Mouse (Mus musculus) cerebellum, adult 9-10 months (tissue): ENCODE results near the gene Ube2c.

ENCODE experiments used
- DNase-seq: peaks from one replicate; pipeline ENCODE4 v3.0.0; 2022

Ube2c gene

DNA sequence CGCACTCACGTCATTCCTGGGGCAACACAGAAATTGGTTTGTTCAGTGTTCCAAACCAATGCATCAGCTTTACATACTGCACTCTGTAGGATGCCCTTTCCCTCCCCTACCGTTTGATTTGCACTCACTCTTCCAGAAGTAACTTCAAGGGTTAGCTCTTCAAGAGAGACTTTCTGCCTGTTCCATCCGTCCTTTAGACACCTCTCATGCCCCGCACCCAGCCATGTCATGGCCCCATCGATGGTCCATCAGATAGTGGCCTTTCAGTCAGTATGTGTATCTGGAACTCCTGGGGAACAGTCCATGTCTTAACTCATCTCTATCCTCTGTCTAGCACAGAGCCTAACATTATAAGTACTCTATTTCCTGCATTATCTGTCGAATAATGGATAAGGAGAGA lies 7.1 kb upstream of the Ube2c start:
- no peak for DNase-seq

DNA sequence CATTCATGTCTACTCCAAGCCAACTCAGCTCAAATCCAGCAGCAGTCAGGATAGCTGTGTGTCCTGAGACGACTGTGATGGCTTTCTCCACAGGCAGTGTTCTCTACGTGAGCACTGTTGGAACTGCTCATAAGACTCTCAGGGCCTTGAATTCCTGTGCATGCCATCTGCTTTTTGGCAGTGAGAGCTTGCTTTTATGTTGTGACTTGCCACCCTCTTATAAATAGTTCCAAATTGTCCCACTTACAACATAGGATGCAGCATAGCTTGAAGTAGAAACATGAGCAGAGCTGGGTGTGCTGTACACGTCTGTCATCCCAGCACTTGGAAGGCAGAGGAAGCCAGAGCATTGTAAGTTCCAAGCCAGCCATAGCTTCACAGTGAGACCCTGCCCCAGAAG lies 3.9 kb upstream of the Ube2c start:
- DNase-seq = no peak

DNA sequence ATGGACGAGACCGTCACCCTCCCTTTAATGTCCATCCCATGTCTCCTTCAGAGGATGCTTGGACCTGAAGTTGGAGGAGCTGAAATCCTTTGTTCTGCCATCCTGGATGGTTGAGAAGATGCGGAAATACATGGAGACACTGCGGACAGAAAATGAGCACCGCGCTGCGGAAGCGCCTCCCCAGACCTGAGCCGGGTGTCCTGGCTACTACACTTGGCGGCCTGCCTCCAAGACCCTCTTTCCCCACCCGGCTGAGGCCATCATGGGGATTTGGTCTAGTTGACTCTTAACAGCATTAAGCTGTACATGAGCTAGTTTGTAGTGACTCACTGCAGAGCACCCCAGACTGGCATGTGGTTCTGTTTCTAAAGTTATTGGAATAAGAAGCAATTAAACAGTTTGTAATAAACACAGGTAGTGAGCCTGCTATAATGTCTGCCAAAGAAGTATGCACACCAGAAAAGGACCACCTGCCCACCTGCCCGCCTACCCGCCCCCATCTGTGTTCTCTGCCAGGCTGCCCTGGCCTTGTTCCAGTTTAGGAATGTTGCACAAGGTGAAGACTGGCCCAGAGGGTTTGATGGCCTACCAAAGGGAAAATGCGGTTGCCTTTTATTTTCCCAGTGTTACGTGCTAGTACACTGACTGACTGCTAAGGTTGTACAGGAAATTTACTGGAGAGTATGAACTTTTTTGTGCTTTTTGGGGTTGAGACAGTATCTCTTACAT lies 1.7 kb upstream of the Ube2c start:
- peak; percentile 31 for DNase-seq

DNA sequence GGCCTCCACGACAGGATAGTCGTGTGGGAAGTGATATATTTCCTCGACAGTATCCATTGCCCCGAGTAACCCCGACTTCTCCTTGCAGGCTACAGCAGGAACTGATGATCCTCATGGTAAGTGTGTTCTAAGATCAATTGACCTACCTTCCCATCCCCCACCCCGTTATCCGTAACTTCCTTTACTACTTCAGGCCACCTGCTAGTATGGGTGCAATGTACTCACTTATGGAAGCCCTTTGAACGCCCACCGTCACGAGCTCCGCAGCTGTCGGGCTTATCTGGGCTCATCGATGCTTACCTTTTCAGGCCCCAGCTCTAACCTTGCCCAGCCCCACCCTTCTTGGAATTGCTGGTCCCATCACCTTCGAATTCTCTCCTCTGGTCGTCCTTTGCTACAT lies 581 bp downstream of the Ube2c start:
- DNase-seq = peak; percentile 20

DNA sequence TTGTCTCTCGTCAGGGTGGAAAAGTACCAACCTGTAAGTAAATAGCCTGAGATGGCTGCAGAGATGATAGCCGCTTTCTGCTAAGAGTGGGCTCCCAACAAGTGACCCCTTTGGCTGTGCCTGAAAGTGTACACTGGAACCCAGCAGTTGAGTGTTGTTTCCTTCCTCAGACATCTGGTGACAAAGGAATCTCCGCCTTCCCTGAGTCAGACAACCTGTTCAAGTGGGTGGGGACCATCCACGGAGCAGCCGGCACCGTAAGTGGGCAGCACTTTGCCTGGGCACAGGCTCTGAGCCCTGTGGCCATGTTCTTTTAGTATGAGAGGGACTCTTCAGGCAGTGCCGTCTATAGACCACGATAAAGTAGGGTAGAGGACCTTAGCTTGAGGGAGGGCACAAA lies 1.4 kb downstream of the Ube2c start:
- peak; percentile 11 for DNase-seq

DNA sequence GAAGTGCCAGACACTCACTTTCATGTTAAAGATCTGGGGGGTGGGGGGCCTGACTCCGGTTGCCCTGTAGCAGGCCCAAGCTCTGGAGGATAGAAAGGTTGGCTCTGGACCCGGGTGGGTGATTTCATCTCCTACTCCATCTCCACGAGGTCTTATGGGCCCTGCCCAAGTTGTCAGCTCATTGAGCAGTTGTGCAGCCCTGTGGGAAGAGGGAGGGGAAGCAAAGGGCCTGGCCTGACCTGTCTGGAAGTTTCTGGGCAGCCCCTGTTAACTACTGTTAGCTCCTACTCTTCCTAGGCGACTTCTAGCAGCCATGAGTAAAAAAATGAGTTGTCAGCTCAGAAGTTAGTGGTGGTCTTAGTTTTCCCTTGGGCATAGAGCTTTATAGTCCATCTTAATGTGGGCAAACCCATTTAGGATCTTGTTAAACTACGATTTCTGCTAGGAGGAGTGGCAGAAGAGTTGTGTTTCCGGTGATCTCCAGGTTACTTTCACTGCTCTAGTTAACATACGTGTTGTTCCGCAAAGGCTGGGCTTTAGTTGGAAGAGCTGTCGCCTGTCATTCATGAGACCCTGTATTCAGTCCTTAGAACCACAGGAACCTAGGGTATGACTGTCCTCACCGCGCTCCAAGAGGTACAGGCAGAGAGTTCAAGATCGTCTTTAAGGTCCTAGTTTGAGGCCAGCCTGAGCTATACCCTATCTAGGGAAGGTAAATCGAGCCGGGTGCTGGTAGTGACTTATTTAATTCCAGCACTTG lies 3.7 kb downstream of the Ube2c start:
- no peak for DNase-seq

DNA sequence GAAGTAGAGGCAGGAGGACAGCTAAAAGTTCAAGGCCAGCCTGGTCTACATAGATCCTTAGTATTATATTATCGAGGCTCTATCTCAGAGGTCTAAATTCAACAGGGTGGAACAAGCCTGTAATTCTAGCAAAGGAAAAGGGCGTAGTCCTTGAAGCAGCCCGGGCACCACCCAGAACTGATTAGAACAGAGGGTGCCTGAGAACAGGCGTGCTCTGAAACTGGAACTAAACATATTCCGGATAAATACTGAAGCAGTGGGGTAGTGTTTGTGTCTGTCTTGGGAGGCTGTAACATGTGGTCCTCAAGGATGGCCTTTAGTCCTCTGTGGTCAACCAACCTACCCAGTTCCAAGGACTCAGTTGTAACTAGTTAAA lies 4.3 kb downstream of the Ube2c start:
- DNase-seq = no peak

DNA sequence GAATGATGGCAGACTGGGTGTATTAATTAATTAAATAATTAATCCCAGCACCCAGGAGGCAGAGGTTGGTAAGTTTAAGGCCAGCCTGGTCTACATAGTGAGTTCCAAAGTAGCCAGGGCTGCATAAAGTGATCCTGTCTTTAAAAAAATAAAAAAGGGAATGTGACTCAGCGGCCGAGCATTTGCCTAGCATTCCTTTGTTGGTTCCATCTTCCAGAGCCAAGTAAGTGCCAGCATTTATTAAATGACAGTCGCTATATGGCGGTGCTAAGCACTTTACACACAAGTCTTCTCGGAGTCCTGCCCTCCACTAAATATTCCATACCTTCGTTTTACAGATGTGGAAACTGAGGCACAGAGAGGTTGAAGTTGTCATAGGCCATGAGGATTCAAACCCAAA lies 6.4 kb downstream of the Ube2c start:
- DNase-seq = no peak

DNA sequence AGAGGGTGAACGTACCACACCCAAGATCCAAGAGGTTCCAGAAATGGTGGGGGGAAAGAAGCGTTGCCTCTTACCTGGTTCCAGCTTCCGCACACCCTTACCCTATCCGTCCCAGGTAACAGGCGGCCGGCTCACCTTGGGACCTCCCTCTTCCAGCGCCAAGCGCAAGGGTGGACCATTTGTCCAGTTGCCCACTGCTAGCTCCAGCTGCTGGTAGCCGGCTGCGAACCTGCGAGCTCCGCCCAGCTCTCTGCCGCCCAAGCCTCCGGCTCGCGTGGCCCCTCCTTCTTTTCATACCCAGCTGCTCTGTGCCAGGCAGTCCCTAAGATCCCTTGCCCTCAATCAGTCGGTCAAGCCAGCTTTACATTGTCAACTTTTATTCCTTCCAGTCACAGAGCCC lies 7.1 kb downstream of the Ube2c start:
- no peak for DNase-seq

DNA sequence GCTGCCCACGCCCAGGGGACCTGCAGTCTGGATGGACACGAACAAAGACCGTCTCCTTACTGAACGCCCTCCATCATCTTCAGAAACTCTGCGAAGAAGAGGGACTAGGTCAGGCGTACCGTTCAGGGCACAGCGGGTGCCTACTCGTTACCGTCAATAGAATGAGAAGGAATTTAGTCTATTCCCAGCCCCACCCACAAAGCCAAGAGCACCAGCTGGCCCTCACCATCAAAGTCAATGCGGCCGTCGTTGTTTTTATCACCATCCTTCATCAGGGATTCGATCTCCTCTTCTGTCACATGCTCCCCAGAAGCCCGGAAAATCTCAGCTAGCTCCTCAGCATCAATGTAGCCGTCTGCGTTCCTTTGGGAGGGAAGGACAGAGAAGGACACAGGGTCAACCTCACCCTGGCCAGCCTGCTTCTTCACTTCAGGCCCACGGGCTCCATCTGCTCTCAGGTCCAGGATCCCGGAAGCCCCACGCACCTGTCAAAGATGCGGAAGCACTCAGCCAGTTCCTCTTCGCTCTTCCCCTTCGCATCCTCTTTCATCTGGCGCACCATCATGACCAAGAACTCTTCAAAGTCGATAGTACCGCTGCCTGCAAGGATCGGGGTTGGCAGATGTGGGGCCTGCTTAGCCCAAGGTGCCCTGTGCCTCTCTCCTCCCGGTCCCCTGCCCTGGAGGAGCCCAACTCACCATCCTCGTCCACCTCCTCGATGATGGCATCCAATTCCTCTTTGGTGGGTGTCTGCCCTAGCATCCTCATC lies 7.7 kb downstream of the Ube2c start:
- no peak for DNase-seq

DNA sequence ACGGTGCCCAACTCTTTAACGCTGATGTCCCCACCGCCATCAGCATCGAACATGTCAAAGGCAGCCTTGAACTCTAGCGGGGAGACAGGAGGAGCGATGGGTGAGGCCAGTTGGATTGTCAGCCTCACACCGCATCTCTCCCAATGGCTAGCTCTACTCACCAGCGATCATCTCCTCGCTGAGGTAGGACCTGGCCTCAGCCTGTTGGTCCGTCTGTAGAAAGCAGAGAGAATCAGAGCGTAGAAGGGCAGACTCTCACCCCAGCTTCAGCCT lies 8.3 kb downstream of the Ube2c start:
- no peak for DNase-seq

DNA sequence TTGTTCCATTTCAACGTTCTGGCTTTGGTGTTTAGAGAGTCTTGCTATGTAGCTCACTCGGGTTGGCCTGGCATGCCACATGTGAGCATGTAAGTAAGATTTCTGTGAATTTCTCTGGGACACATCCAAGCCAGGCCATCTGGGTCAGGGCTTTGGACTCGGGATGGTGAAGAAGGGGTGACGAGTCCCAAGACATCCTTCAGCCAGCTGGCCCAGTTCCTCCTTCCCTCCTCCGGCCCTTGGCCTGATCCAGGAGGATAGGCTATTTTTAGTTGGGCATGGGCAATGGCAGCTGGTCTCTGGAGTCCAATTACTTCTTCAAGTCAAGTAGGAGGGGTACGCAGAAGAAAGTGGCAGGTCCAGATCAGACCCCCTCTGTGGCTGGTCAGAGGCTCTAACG lies 9.1 kb downstream of the Ube2c start:
- DNase-seq = peak; percentile 39

DNA sequence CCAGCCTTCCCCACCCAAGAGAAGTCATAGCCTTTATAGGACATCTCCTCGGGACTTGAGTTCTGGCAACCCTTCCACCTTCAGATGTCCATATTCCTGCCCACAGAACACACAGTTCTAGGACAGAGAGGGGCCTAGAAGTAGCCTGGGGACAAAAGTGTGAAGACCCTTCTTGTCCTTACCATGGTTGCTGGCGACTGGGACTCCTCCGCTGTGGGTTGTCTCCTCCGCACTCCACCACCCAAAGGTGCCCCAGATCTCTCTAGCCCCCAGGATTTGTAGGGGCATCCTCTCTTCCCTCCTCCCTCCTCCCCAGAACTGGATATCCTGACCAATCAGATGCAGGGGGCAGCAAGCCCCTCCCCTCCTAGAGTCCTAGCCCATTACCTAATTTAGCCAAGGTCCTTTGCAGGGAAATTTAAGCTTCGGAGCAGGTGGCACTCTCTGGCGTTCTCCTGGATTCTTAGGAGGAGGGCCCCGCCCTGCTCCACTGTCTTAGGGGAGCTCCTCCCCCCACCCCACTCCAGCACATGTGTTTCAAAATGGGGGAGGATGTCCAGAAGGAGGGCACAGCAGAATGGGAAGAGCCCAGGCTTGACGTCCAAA lies 9.9 kb downstream of the Ube2c start, which contains the start of gene Tnnc2:
TSS of gene Tnnc2 (minus strand) at position 487 of the 606 bp plus-strand sequence.
- no peak for DNase-seq

DNA sequence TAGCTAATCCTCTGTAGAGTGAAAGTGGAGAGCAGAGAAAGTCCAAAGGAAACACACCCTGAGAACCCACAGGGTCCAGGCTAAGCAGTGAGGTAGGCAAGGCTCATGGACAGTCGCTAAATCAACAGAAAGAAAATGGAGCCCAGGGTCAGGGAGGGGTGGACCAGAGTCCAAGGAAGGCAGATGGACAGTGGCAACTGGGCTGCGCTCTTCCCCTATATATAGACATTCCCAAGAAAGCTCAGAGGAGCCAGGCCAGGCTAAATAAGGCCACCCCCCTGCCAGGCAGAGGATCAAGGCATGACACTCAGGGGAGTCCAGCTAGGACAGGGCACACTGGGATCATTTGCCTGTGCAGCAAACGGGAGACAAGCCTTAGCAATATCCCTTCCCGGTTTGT lies 12.2 kb downstream of the Ube2c start:
- DNase-seq = no peak

DNA sequence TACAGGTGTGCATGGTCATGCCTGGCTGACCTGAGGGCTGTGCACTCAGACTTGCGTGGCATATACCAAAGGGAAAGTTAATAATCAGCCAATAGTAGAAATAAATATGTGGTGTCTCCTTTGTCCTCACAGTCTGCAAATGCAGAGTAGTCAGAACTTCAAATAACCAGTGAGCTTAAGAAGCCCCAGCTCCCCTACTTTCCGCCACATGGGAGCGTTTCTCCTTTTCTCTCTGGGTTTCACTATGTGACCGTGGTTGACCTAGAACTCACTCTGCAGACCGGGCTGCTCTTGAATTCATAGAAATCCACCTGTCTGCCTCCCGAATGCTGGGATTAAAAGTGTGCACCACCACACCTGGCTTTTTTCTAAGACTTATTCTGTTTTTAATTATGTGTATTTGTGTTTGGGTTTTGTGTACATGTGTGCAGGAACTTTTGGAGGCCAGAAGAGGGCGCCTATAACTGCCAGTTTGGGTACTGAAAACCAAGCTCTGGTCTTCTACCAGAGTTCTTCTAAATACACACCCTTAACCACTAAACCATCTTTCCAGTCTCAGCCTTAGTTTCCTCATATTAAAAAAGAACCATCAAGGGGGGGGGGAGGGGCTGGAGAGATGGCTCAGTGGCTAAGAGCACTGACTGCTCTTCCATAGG lies 14.4 kb downstream of the Ube2c start:
- no peak for DNase-seq

DNA sequence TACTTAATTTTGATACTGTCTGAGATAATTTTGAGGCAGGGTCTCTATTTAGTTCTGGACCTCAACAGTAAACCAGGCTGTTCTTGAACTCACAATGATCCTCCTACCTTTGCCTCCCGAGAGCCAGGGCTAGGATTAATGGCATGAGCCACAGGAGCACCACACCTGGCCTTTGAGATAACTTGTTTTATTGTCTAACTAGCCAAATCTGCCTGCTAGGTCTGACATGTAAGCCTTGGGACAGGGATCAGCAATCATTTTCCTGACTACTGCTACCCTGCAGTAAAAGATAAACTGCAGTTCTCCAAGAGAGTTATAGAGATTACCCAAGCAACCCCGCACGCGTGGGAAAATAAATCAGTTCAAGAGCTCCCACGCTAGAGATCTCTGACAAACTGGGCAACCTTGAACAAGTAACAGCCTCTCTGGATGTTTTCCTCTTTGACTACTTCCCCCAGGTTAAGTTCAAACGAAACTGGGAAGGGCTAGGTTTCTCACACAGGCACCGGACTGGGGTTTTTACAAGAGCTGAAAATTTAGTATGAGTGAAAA lies 15.2 kb downstream of the Ube2c start:
- no peak for DNase-seq

DNA sequence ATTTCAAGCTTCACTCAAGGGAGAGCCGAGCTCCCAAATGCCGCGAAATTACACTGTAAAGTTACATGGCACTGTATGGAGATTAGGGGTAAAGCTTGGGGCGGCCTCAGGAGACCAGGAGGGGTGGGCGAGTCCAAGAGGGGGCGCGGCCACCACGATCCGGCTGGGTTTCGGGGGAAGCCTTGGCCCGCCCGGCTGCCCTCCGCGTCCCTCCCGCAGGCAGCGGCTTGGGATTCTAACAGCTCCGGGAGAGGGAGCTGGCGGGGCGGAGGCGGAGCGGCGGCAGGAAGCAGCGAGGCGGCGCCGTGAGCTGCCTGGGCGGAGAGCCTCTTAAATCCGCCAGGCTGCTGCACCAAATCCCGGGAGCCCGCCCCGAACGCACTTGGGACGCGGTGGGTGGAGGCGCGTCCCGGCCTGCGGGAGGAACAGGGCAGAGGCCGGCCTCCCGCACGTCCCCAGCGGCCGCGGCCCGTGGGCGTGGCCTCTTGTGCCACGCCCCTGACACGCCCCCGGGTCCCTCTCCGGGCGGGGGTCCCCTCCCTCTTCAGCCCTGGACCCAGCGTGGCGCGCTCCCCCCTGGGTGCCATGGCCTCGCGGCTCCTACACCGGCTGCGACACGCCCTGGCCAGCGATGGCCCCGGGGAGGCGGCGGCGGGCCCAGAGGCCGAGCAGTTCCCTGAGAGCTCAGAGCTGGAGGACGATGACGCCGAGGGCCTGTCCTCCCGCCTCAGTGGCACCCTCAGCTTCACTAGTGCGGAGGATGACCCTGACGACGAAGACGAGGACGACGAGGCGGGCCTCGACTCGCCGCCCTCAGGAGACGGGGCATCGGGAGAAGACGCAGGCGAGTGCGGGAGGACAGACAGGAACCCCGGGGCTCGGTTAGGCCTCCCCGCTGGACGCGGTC lies 16.0 kb downstream of the Ube2c start, which contains the start of gene Snx21:
TSS of gene Snx21 (plus strand) at position 343 of the 907 bp plus-strand sequence.
- DNase-seq = peak; percentile 93

DNA sequence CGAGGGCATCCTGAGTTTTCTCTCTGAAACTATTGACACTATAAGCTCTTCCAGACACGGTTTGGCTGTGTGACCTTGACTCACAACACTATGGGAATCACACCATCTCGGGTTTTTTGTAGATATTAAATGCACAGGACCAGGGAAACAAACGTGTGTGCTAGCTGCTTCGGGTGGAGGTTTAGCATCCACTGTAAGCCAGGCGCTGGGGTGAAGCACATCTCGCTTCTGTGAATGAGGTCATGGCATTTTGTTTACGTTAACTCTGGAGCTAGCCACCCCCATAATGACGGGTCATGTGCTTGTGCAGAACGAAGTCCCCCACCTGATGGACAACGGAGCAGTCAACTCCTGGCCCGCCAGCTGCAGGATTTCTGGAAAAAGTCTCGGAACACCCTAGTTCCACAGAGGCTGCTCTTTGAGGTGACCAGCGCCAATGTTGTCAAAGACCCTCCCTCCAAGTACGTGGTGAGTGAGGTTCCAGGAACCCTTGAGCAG lies 16.7 kb downstream of the Ube2c start:
- DNase-seq = no peak

DNA sequence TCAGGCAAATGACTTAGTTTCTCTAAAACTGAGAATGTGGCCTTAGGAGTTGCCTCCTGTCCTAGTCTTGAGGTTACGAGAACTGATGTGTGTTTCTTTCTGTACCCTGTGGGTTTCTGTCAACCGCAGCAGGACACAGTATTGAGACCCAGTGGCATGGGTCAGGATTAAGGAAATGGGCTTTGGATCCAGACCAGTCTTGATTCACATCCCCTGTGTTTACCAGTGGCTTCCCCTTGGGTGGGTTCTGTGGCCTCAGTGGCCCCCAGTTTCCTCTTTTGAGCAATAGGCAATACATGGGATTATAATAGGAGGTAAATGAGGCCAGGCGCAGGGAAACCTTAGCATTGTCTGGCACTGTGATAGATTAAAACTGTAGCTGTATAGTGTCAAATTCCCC lies 17.3 kb downstream of the Ube2c start:
- no peak for DNase-seq

DNA sequence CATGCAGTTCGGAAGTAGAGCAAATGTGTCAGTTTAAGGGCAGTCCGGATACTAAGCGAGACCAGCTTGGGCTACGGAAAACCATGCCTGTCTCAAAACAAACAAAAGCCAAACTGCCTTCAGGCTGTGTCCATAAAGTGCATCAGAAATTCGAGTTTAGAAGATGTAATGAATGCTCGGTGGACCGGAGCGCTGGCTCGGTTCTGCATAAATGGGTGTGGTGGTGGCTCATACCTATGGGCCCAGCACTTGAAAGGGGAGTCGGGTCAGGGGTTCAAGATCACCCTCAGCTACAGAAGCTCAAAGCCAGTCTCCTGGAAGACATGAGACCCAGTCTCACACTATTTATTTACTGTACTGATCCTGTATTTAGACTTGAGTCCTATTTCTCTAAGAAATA lies 18.1 kb downstream of the Ube2c start:
- DNase-seq = peak; percentile 50

DNA sequence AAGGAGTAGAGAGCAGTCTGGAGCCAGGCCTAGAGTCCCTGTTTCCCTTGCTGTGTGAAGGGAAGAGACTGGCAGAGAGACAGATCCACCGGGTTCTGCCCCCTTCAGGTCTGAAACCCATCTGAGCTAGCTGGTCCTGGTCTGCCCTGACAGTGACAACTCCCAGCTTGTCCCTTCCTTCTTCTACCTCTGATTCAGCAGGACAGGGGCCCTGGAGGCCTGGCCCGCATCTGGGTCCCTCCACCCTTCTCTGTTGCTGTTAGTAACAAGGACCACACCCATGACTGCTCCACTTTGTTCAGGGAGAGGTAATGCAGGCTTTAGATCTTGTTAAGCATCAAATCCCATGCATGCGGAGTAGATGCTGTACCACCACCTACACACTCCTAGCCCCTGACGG lies 18.7 kb downstream of the Ube2c start:
- no peak for DNase-seq
